Mouse (Mus musculus) heart, embryonic 14.5 days (tissue): ENCODE results near the gene Numa1. TPM values are rescaled to one million over a fixed set of nuclear protein-coding genes. Genes with fewer than 3 reads are reported as not detected.

Experiments used
- ATAC-seq: fragments of 200-750 bp; cut with Nextera tagmentation; 2 replicates; pipeline ENCODE4 v1.8.0; 2017; ENCODE audit warnings: low read depth, moderate TSS enrichment; ENCODE audit not compliant: insufficient number of reproducible peaks, insufficient read depth, low FRiP score
- H3K27ac ChIP-seq, 2 experiments: fragments of 200-500 bp in 1 of 2; fragments of 300-500 bp in 1 of 2; sonication (generic) in 1 of 2; replicated peaks in 1 of 2; 2 replicates each; pipeline ENCODE4 v1.5.1; 2012 to 2014; ENCODE audit warnings: low read depth in 2 of 2, low read length in 2 of 2, control low read depth in 1 of 2, mild to moderate bottlenecking in 1 of 2, mixed read lengths in 1 of 2; ENCODE audit not compliant: control insufficient read depth in 1 of 2, insufficient read depth in 1 of 2
- H3K27me3 ChIP-seq: fragments of 300-500 bp; sonication (generic); 2 replicates; pipeline ENCODE4 v1.6.1; 2014; ENCODE audit warnings: mild to moderate bottlenecking, low read length, control low read depth; ENCODE audit not compliant: control insufficient read depth, insufficient read depth
- H3K36me3 ChIP-seq: fragments of 300-500 bp; sonication (generic); 2 replicates; pipeline ENCODE4 v1.6.1; 2014; ENCODE audit warnings: mild to moderate bottlenecking, control low read depth, low read length, mixed read lengths; ENCODE audit not compliant: control insufficient read depth, insufficient read depth
- H3K4me1 ChIP-seq, 2 experiments: fragments of 200-500 bp in 1 of 2; fragments of 300-500 bp in 1 of 2; sonication (generic) in 1 of 2; 2 replicates each; pipeline ENCODE4 v1.6.1; 2012 to 2014; ENCODE audit warnings: low read length in 2 of 2, control low read depth in 1 of 2, mixed read lengths in 1 of 2; ENCODE audit not compliant: control insufficient read depth in 2 of 2, insufficient read depth in 2 of 2
- H3K4me2 ChIP-seq: fragments of 300-500 bp; sonication (generic); 2 replicates; pipeline ENCODE4 v1.6.1; 2014; ENCODE audit warnings: mild to moderate bottlenecking, low read length
- H3K4me3 ChIP-seq, 2 experiments: fragments of 200-500 bp in 1 of 2; fragments of 300-500 bp in 1 of 2; sonication (generic) in 1 of 2; 2 replicates each; pipeline ENCODE4 v1.5.1; 2012 to 2014; ENCODE audit warnings: low read length in 2 of 2, mild to moderate bottlenecking in 2 of 2, control low read depth in 1 of 2, low read depth in 1 of 2, moderate library complexity in 1 of 2; ENCODE audit not compliant: control insufficient read depth in 1 of 2, insufficient read depth in 1 of 2
- H3K9ac ChIP-seq: fragments of 300-500 bp; sonication (generic); 2 replicates; pipeline ENCODE4 v1.6.1; 2014; ENCODE audit warnings: mild to moderate bottlenecking, low read length
- H3K9me3 ChIP-seq: fragments of 300-500 bp; sonication (generic); 2 replicates; pipeline ENCODE4 v1.6.1; 2016; ENCODE audit warnings: low read length, control low read depth; ENCODE audit not compliant: control insufficient read depth
- WGBS: fragments of 180-500 bp; shearing (Covaris S2); extraction: QIAGEN DNeasy Blood & Tissue Kit; methylation state at CpG from one replicate; pipeline ENCODE4 v1.1.7; 2014; 5-methylcytosine and 5-hydroxymethylcytosine counted together
- polyA plus RNA-seq: library from polyadenylated mRNA; unstranded; fragments of >200 nt; fragmentation: Nextera tagmentation; extraction: Ambion mirVana; gene quantifications from 2 replicates; pipeline ENCODE4 v1.2.1, GENCODE M21; 2014

Numa1 gene
- polyA plus RNA-seq, 1 experiment from 2014 or later, result 62.5 TPM

DNA sequence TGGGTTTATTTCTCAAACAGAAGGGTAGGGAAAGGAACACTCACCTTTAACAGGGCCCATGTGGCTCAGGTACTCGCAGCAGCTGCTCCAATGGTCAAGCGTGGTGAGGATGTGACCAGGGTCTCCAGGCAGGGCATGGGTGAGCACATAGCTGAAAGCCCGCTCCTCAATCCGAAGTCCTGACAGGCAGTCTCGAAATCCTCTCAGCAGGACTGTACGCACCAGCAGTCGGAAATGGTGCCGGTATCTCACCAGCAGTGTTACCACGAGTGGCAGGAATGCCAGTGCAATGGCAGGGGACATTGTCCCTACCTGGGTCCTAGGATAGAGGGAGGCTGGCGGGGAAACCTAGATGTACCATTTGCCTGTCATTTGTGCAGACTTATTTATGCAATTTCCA, 31.9 kb upstream of the Numa1 start:
- ATAC-seq, result no peak
- Histone ChIP-seq H3K27me3 (no peaks in the 10 kb centered on the region), H3K4me2 (no peak overlapping the region), H3K9me3 (no peaks in the 10 kb centered on the region), H3K4me3 (no peak overlapping the region), H3K9ac (no peak overlapping the region), H3K36me3 (peaks cover 13% of the 10 kb centered on the region; the same call in 1 of the 2 replicates), H3K27ac (no peak overlapping the region), H3K4me1 (peaks cover 9 to 14% of the 10 kb centered on the region in 2 experiments; a peak in 3 of 4 replicates)
- WGBS, result 87% methylated on average over 10 of the region's 10 CpGs

DNA sequence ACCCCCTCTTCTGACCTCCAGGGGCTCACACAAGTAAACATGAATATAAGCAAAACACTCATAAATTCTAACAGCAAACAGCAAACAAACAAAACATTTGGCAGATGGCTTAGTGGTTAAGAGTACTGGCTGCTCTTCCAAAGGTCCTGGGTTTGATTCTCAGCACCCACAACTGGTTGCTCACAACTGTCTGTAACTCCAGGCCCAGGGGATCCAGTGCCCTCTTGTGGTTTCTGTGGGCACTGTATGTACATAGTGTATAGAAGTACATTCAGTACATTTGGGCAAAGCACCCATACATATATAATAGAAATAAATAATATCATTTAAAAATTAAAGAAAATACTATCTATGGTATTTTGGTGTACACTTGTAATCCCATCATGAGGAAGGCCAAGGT, 31.1 kb upstream of the Numa1 start:
- peaks cover 7 to 14% of the 10 kb centered on the region in 2 experiments; a peak in 2 of 4 replicates for H3K4me1 ChIP-seq
- no peak overlapping the region for H3K27ac ChIP-seq
- no peaks in the 10 kb centered on the region for H3K9me3 ChIP-seq
- H3K36me3 ChIP-seq, result peaks cover 13% of the 10 kb centered on the region; the same call in 1 of the 2 replicates
- no peak overlapping the region for H3K4me3 ChIP-seq
- no peak overlapping the region for H3K4me2 ChIP-seq
- no peak overlapping the region for H3K9ac ChIP-seq
- ATAC-seq, result no peak
- no peaks in the 10 kb centered on the region for H3K27me3 ChIP-seq

GRCm38 (mm10) chr7:101905561-101906286, 28.2 kb upstream of the Numa1 start, which contains the start of gene Lamtor1:
Gene Lamtor1 (plus strand): TSS chr7:101905904.
- WGBS, result under 1% methylated on average over 61 of the region's 61 CpGs

DNA sequence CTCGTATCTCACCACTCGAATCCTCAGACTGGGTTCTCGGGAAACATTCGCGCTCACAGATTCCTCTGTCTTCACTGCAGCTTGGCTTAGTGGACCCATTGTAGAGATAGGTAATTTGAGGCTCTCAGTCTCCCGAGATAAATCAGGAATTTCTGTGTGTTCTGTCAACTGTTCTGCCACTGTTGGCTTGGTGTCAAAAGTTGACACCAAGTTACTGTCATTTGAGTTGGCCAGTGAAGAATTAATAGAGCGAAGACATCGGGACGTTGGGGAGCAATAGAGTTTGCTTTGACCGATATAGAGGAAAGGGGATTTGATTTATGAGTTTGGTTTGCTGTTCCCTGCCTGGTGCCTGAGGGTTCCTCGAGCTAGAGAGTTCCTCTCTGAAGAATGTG, 27.6 kb upstream of the Numa1 start, which contains the start of gene Tomt:
Gene Tomt (minus strand): TSS at position 73 of the 395 bp plus-strand sequence.
- Histone ChIP-seq H3K27me3 (no peaks in the 10 kb centered on the region), H3K4me1 (peaks cover 7 to 16% of the 10 kb centered on the region in 2 experiments; a peak in 3 of 4 replicates), H3K36me3 (peaks cover 17% of the 10 kb centered on the region), H3K27ac (peak within 1 kb of the TSS; percentile 97 to 98), H3K9me3 (no peaks in the 10 kb centered on the region), H3K4me2 (peak within 1 kb of the TSS; percentile 85), H3K9ac (peak within 1 kb of the TSS; percentile 96), H3K4me3 (peak within 1 kb of the TSS; percentile 83 to 90)
- no peak for ATAC-seq
- WGBS, result 12% methylated on average over 11 of the region's 11 CpGs

More at GRCm38 (mm10) chr7:101905561-101906286, 28.2 kb upstream of the Numa1 start, which contains the start of gene Lamtor1:
- Histone ChIP-seq H3K36me3 (peaks cover 11% of the 10 kb centered on the region), H3K27me3 (no peaks in the 10 kb centered on the region), H3K4me3 (peak within 1 kb of the TSS; percentile 83 to 90), H3K4me2 (peak within 1 kb of the TSS; percentile 85), H3K9me3 (no peaks in the 10 kb centered on the region), H3K4me1 (peaks cover 7 to 16% of the 10 kb centered on the region in 2 experiments; a peak in 3 of 4 replicates), H3K27ac (peak within 1 kb of the TSS; percentile 97 to 98), H3K9ac (peak within 1 kb of the TSS; percentile 96)
- peak; percentile 95 for ATAC-seq

- WGBS, result 54% methylated on average over 8 of the region's 8 CpGs
- peak overlapping the region; percentile 83 to 90 for H3K4me3 ChIP-seq
- H3K9me3 ChIP-seq, result no peaks in the 10 kb centered on the region
- no peak for ATAC-seq
- H3K4me2 ChIP-seq, result peak overlapping the region; percentile 85
- peak overlapping the region; percentile 97 to 98; a peak in 3 of 4 replicates for H3K27ac ChIP-seq
- H3K4me1 ChIP-seq, result peaks cover 7 to 16% of the 10 kb centered on the region in 2 experiments; a peak in 3 of 4 replicates
- peaks cover 21% of the 10 kb centered on the region for H3K36me3 ChIP-seq
- peak overlapping the region; percentile 96 for H3K9ac ChIP-seq
- no peaks in the 10 kb centered on the region for H3K27me3 ChIP-seq
These were observed 27.2 kb upstream of the Numa1 start for GRCm38 (mm10) chr7:101906696-101907095.

- Histone ChIP-seq H3K9ac (no peak overlapping the region), H3K4me2 (no peak overlapping the region), H3K27me3 (no peaks in the 10 kb centered on the region), H3K4me1 (peaks cover 7 to 16% of the 10 kb centered on the region in 2 experiments; a peak in 3 of 4 replicates), H3K9me3 (no peaks in the 10 kb centered on the region), H3K36me3 (peaks cover 38% of the 10 kb centered on the region), H3K4me3 (no peak overlapping the region), H3K27ac (no peak overlapping the region)
- no peak for ATAC-seq
- WGBS, result 59% methylated on average over 4 of the region's 4 CpGs
These were observed 25.5 kb upstream of the Numa1 start for GRCm38 (mm10) chr7:101908367-101908766.

- no peaks in the 10 kb centered on the region for H3K9me3 ChIP-seq
- H3K4me3 ChIP-seq, result no peak overlapping the region
- peaks cover 7 to 15% of the 10 kb centered on the region in 2 experiments; a peak in 3 of 4 replicates for H3K4me1 ChIP-seq
- H3K27ac ChIP-seq, result no peak overlapping the region
- WGBS, result 78% methylated on average over 4 of the region's 4 CpGs
- H3K9ac ChIP-seq, result no peak overlapping the region
- no peak for ATAC-seq
- H3K36me3 ChIP-seq, result peaks cover 50% of the 10 kb centered on the region
- no peaks in the 10 kb centered on the region for H3K27me3 ChIP-seq
- no peak overlapping the region for H3K4me2 ChIP-seq
These were observed 23.8 kb upstream of the Numa1 start for GRCm38 (mm10) chr7:101910138-101910537.
